Mouse (Mus musculus): ENCODE measurements around the gene Spata5.
"Not testable (repeated sequence)": the region's sequence is repeated elsewhere in the genome, so short reads cannot be mapped to it uniquely, and the experiment has no call there.

Gene Spata5

GRCm38 (mm10) chr3:37569661-37570566 is 150.2 kb downstream of the Spata5 start:
- DNase-seq (ENCODE audit: extremely low read depth, low read depth): no peak

DNA sequence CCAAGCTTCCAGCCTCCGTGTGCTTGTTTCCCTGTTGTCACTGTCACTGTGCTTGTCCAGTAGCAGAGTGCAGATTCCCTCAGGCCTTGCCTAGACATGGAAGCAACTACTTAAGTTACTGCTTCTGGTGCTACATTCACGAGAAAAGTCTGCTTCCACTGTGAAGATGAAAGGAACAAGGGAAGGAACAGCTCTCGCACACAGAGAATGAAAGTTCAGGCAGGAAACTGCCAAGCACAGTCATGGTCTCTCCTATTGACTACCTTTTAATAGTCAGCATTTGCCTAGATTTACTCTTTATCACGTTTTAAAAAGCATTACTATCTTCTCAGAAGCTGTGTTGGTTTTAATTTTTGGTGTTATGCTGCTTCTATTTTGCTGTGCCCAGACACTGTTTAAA is 151.9 kb downstream of the Spata5 start:
- DNase-seq (ENCODE audit: extremely low read depth, low read depth): no peak

DNA sequence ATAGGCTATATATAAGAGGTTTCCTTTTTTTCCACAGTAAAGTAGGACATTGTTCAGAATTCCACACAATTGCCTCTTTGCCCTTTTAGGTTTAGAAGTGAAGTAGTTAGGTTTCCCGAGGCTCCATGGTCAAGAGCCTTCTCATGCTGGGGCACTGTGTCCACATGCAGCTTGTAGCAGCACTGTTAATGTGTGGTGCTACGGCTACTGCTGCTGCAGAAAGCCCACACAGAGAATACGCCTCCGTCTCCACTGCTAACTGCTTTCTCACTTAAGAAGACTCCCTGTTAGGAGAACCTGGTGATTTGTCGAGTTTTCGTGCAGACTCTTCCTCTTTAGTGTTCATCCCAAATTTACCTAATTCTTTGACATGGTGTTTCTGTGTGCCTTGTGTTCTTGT is 152.4 kb downstream of the Spata5 start:
- DNase-seq (ENCODE audit: extremely low read depth, low read depth): no peak

GRCm38 (mm10) chr3:37576840-37577239 is 157.1 kb downstream of the Spata5 start:
- no peak for DNase-seq (ENCODE audit: extremely low read depth, low read depth)

DNA sequence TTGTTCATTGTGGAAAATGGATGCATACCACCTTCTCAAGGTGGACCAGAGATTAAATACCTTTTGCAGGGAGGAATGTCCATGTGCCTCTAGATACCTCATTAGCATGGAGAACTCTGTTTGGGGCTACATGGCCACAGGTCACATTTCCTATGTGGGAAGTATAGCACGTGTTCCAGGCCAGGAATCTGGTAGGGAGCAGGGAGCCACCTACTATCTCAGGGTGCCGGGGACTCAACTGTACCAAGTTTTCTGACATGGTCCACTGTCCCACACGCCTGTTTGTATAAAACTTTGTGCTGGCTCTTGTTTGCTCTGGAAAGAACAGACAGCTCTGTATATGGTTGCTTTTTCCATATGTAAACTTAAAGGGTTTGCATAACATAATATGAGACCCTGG is 158.0 kb downstream of the Spata5 start:
- no peak for DNase-seq (ENCODE audit: extremely low read depth, low read depth)

- no peak for DNase-seq (ENCODE audit: extremely low read depth, low read depth)
These were observed 164.9 kb downstream of the Spata5 start for GRCm38 (mm10) chr3:37584576-37584975.

GRCm38 (mm10) chr3:37585967-37586730 is 166.5 kb downstream of the Spata5 start:
- no peak for DNase-seq (ENCODE audit: extremely low read depth, low read depth)

DNA sequence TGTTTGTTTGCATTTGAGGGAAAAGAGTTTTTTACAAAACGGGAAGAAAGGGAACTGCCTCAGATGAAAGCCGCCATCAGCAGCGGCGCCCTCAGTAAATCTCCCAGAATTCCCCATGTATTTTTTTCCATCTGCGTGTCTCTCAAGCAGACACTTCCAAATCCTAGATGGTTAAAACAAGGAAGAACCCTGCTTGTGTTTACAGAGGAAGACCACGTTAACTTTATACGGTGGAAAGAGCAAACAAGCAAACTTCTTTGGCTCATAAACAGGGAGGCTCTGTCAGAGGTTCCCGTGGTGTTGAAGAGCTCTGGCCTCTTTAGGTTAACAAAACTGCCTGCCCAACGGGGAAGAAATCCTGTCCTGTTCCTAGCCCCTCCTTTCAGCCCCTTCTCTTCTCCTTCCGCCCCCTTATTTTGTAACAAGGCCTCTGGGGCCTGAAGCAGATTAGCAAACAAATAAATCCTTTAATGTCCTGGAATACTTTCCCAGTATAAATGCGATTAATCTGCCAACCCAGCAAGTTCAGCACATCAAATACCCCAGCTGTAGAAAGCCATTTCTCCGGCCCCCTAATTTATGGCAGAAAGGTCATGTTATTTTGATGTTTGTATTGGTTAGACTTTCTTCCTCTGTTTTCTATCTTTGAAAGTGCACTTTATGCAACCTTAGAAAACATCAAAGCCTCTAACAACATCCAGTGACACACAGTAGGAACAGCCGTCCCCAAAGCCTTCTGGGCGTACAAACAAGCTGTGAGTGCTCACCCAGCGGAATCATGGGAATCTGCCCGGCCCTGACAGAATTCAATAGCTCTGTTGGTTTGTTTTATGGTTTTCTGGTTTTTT is 167.3 kb downstream of the Spata5 start:
- DNase-seq (ENCODE audit: extremely low read depth, low read depth): no peak

GRCm38 (mm10) chr3:37595721-37596120 is 176.0 kb downstream of the Spata5 start:
- no peak for DNase-seq (ENCODE audit: extremely low read depth, low read depth)

DNA sequence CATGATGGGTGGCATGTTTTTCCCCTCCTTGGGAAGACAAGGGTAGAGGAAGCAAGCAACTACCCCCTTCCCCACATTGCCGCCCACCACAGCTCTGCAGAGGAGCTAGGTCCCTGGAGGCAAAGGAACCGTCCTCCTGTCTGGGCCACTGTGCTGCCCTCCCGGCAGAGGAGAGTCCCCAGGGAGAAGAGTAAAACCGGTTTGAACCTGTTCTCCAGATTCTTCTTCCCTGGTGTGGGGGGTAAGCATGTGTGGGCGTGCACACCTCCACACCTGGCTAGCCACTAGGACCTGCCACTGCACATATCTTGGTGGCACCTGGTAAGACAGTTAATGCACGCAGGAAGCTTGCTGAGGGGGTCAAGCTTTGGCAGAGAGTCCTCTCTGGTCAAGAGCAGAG is 176.8 kb downstream of the Spata5 start:
- no peak for DNase-seq (ENCODE audit: extremely low read depth, low read depth)

DNA sequence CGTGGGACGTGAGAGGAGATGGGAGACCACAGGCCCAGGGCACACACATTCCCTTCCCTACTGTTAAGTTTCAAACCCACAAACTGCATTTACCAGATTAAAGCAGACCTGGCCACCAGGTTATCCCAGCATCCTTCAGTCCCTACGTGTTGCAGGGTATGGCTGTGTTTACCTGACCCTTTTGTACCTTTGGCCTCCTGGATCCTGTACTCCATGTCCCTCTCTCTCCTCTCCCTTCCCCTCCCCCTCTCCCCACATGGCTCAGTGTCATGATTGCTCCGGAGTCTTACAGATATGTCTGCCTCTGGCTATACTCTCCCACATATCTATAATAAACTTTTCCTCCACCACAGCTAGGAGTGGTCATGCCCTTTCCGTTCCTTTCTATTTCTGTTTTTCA is 177.5 kb downstream of the Spata5 start:
- DNase-seq (ENCODE audit: extremely low read depth, low read depth): no peak

- DNase-seq (ENCODE audit: extremely low read depth, low read depth): not testable (repeated sequence)
These were observed 179.9 kb downstream of the Spata5 start for GRCm38 (mm10) chr3:37599641-37600040.

GRCm38 (mm10) chr3:37602356-37602755 is 182.7 kb downstream of the Spata5 start:
- DNase-seq (ENCODE audit: extremely low read depth, low read depth): no peak

DNA sequence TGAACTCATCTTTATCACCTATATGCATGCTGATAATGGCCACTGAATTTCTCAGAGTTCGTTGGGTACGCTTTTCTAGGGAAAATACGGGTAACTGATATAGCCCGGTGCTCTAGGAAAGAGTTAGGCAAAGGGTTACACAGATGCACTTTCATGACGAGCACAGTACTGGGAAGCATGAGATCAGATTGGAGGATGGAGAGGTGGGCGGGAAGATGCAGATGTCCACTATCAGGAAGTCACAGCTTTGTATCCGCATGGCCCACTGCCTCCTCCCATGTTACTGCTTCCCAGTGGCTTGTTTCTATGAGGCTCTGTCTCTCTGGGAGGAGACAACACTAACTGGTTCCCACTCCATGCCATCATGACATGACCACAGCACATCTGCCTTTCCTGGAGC is 183.2 kb downstream of the Spata5 start:
- DNase-seq (ENCODE audit: extremely low read depth, low read depth): no peak

DNA sequence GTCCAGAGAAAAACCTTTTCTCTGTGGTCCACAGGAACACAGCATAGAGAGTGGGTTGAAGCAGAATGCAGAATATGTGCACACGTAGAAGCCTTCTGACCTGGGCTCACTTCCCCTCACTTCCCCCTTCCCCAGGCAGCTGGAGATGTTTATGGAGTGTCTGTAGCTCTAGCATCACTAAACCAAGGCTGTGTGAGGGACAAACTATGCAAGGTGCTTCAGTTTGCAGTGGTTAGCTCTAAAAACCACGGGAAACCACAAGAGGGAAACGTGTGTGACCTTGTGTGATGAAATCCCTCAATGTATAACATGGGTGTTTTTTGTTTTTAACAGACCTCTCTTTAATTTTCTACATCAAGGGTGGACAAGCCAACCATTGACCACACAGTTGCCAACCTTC is 183.8 kb downstream of the Spata5 start:
- no peak for DNase-seq (ENCODE audit: extremely low read depth, low read depth)

- no peak for DNase-seq (ENCODE audit: extremely low read depth, low read depth)
These were observed 185.5 kb downstream of the Spata5 start for GRCm38 (mm10) chr3:37604976-37605875.

- no peak for DNase-seq (ENCODE audit: extremely low read depth, low read depth)
These were observed 186.2 kb downstream of the Spata5 start for GRCm38 (mm10) chr3:37605876-37606238.

- DNase-seq (ENCODE audit: extremely low read depth, low read depth): peak; percentile 14
These were observed 189.2 kb downstream of the Spata5 start for GRCm38 (mm10) chr3:37608926-37609325.

- DNase-seq (ENCODE audit: extremely low read depth, low read depth): no peak
These were observed 191.0 kb downstream of the Spata5 start for GRCm38 (mm10) chr3:37610670-37611069.

DNA sequence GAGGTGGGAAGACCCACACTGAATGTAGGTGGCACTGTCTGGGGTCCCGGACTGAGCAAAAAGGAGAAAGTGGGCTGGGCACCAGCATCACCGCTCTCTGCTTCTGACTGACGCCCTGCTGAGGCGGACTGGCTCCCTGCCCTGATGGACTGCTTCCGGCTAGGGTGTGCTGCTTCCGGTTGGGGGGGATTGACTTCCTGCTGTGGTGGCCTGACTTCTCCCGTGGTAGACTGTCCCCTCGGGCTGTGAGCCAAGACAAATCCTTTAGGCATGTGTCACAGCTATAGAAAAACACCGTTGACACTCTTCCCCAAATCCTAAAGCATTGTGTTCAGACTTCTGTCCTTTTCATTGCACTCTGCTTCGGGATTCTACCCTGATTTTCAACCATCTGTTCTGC is 194.0 kb downstream of the Spata5 start:
- no peak for DNase-seq (ENCODE audit: extremely low read depth, low read depth)

Measured in MEL-GATA-1-ER (cell line).